Mouse (Mus musculus): ENCODE data around the gene Rilpl1. TPM values are rescaled to one million over a fixed set of nuclear protein-coding genes. Genes with fewer than 3 reads are reported as not detected.

Rilpl1 gene
- polyA plus RNA-seq, 1 experiment from 2014 or later, result 13.9 TPM

- no peak overlapping the region; the same call in 1 of the 2 replicates for H3K4me2 ChIP-seq (ENCODE audit: low read length)
- no peak overlapping the region for H3K4me3 ChIP-seq (ENCODE audit: low read length)
- ATAC-seq, result no peak
- H3K4me1 ChIP-seq (ENCODE audit: control insufficient read depth, insufficient read depth, low read depth, low read length), result peaks cover 25% of the 10 kb centered on the region
- H3K9ac ChIP-seq (ENCODE audit: low read depth, low read length), result no peak overlapping the region
- H3K9me3 ChIP-seq (ENCODE audit: control insufficient read depth, low read length), result no peaks in the 10 kb centered on the region
- peaks cover 4% of the 10 kb centered on the region; the same call in 1 of the 2 replicates for H3K36me3 ChIP-seq (ENCODE audit: control insufficient read depth, insufficient read depth, low read length)
- H3K27ac ChIP-seq (ENCODE audit: low read depth, low read length), result no peak overlapping the region; the same call in 1 of the 2 replicates
- H3K27me3 ChIP-seq (replicated peaks; ENCODE audit: control insufficient read depth, insufficient read depth, low read length), result no peaks in the 10 kb centered on the region
- WGBS, result 70% methylated on average over 3 of the region's 3 CpGs
Measured at GRCm38 (mm10) chr5:124444208-124444607, 87.0 kb downstream of the Rilpl1 start.

Other genes starting within 250 kb of the Rilpl1 start
- gene Mphosph9, start 203.4 kb downstream of the Rilpl1 start, polyA plus RNA-seq (2015; fragmentation: Nextera tagmentation; extraction: Ambion mirVana), result 9.1 and 9.9 TPM in 2 replicates
- 13.3 and 14.2 TPM in 2 replicates for gene 2810006K23Rik, start 203.3 kb downstream of the Rilpl1 start, polyA plus RNA-seq (2015; fragmentation: Nextera tagmentation; extraction: Ambion mirVana)
- 48.7 and 51.1 TPM in 2 replicates for gene Cdk2ap1, start 168.3 kb downstream of the Rilpl1 start, polyA plus RNA-seq (2015; fragmentation: Nextera tagmentation; extraction: Ambion mirVana)
- gene Sbno1, start 105.4 kb downstream of the Rilpl1 start, polyA plus RNA-seq (2015; fragmentation: Nextera tagmentation; extraction: Ambion mirVana), result 83.6 and 84.3 TPM in 2 replicates
- 12.0 and 14.6 TPM in 2 replicates for gene Kmt5a, start 91.5 kb downstream of the Rilpl1 start, polyA plus RNA-seq (2015; fragmentation: Nextera tagmentation; extraction: Ambion mirVana)
- gene Rilpl2, start 53.0 kb downstream of the Rilpl1 start, polyA plus RNA-seq (2015; fragmentation: Nextera tagmentation; extraction: Ambion mirVana), result 28.5 and 31.8 TPM in 2 replicates
- gene Snrnp35, start 48.3 kb downstream of the Rilpl1 start, polyA plus RNA-seq (2015; fragmentation: Nextera tagmentation; extraction: Ambion mirVana), result 19.6 and 21.9 TPM in 2 replicates
- gene Tmed2, start 9.3 kb upstream of the Rilpl1 start, polyA plus RNA-seq (2015; fragmentation: Nextera tagmentation; extraction: Ambion mirVana), result 342 and 347 TPM in 2 replicates
- 25.1 TPM in 2 replicates for gene Ddx55, start 21.5 kb upstream of the Rilpl1 start, polyA plus RNA-seq (2015; fragmentation: Nextera tagmentation; extraction: Ambion mirVana)
- gene Eif2b1, start 47.7 kb upstream of the Rilpl1 start, polyA plus RNA-seq (2015; fragmentation: Nextera tagmentation; extraction: Ambion mirVana), result 64.1 and 66.3 TPM in 2 replicates
- 36.3 and 40.2 TPM in 2 replicates for gene Gtf2h3, start 47.7 kb upstream of the Rilpl1 start, polyA plus RNA-seq (2015; fragmentation: Nextera tagmentation; extraction: Ambion mirVana)
- 32.0 and 35.1 TPM in 2 replicates for gene Atp6v0a2, start 97.2 kb upstream of the Rilpl1 start, polyA plus RNA-seq (2015; fragmentation: Nextera tagmentation; extraction: Ambion mirVana)
- gene Dnah10, start 193.7 kb upstream of the Rilpl1 start, polyA plus RNA-seq (2015; fragmentation: Nextera tagmentation; extraction: Ambion mirVana), result 0.13 and 0.32 TPM in 2 replicates